Mouse (Mus musculus): ENCODE data around the gene Gm12216. TPM values are rescaled to one million over a fixed set of nuclear protein-coding genes. Genes with fewer than 3 reads are reported as not detected.
"Not testable (repeated sequence)": the region's sequence is repeated elsewhere in the genome, so short reads cannot be mapped to it uniquely, and the experiment has no call there.

Gene Gm12216
- not detected in 2 replicates for polyA plus RNA-seq (2015; fragmentation: Nextera tagmentation; extraction: Ambion mirVana)

GRCm38 (mm10) chr11:53858761-53859580, at the start of gene Gm12216:
Gene Gm12216 (minus strand): TSS chr11:53859256.
- H3K4me2 ChIP-seq: peak within 1 kb of the TSS; percentile 74
- not testable (repeated sequence) for H3K27me3 ChIP-seq; H3K36me3 ChIP-seq (replicated peaks); H3K27ac ChIP-seq (replicated peaks); H3K9me3 ChIP-seq (replicated peaks); H3K4me1 ChIP-seq (replicated peaks)
- whole genome bisulfite sequencing (ENCODE audit: insufficient replicate concordance): 7% methylated on average over 44 of the region's 50 CpGs
- peak within 1 kb of the TSS; percentile 64 for H3K4me3 ChIP-seq (replicated peaks)
- H3K9ac ChIP-seq: peak within 1 kb of the TSS; percentile 53
- ATAC-seq (ENCODE audit: insufficient read depth): peak; percentile 44; the same call in 1 of the 2 replicates

- WGBS (ENCODE audit: insufficient replicate concordance): 62% methylated on average over 8 of the region's 8 CpGs
- ATAC-seq (ENCODE audit: insufficient read depth): no peak
- H3K27ac ChIP-seq (replicated peaks): no peak overlapping the region
These were observed 49.6 kb upstream of the Gm12216 start for GRCm38 (mm10) chr11:53908686-53909085.

GRCm38 (mm10) chr11:53904534-53904925, 45.5 kb upstream of the Gm12216 start:
- H3K9ac ChIP-seq: no peak overlapping the region
- peak; percentile 18; the same call in 1 of the 2 replicates for ATAC-seq (ENCODE audit: insufficient read depth)
- H3K27me3 ChIP-seq: no peaks in the 10 kb centered on the region
- no peak overlapping the region for H3K27ac ChIP-seq (replicated peaks)
- H3K36me3 ChIP-seq (replicated peaks): no peaks in the 10 kb centered on the region
- H3K4me2 ChIP-seq: no peak overlapping the region
- 64% methylated on average over 9 of the region's 9 CpGs for WGBS (ENCODE audit: insufficient replicate concordance)
- no peak overlapping the region for H3K4me3 ChIP-seq (replicated peaks)
- H3K4me1 ChIP-seq (replicated peaks): 0 out of 2 replicates have a peak, but pooled peaks cover 4% of the 10 kb centered on the region
- no peaks in the 10 kb centered on the region for H3K9me3 ChIP-seq (replicated peaks)

More at GRCm38 (mm10) chr11:53908686-53909085, 49.6 kb upstream of the Gm12216 start:
- Histone ChIP-seq H3K4me1 (replicated peaks) (0 out of 2 replicates have a peak, but pooled peaks cover 4% of the 10 kb centered on the region), H3K9ac (no peak overlapping the region), H3K27me3 (no peaks in the 10 kb centered on the region), H3K9me3 (replicated peaks) (no peaks in the 10 kb centered on the region), H3K36me3 (replicated peaks) (no peaks in the 10 kb centered on the region), H3K4me3 (replicated peaks) (no peak overlapping the region), H3K4me2 (no peak overlapping the region)

- H3K9me3 ChIP-seq (replicated peaks): no peaks in the 10 kb centered on the region
- H3K36me3 ChIP-seq (replicated peaks): no peaks in the 10 kb centered on the region
- H3K4me2 ChIP-seq: no peak overlapping the region
- H3K27ac ChIP-seq (replicated peaks): no peak overlapping the region
- H3K4me3 ChIP-seq (replicated peaks): no peak overlapping the region
- 48% methylated on average over 16 of the region's 16 CpGs for WGBS (ENCODE audit: insufficient replicate concordance)
- peak; percentile 79; the same call in 1 of the 2 replicates for ATAC-seq (ENCODE audit: insufficient read depth)
- H3K27me3 ChIP-seq: no peaks in the 10 kb centered on the region
- no peak overlapping the region for H3K9ac ChIP-seq
- H3K4me1 ChIP-seq (replicated peaks): 0 out of 2 replicates have a peak, but pooled peaks cover 4% of the 10 kb centered on the region
These were observed 44.9 kb upstream of the Gm12216 start for GRCm38 (mm10) chr11:53903781-53904533.

- no peak overlapping the region for H3K27ac ChIP-seq (replicated peaks)
- no peak overlapping the region for H3K4me2 ChIP-seq
- H3K9me3 ChIP-seq (replicated peaks): no peaks in the 10 kb centered on the region
- H3K9ac ChIP-seq: no peak overlapping the region
- H3K36me3 ChIP-seq (replicated peaks): no peaks in the 10 kb centered on the region
- H3K27me3 ChIP-seq: no peaks in the 10 kb centered on the region
- WGBS (ENCODE audit: insufficient replicate concordance): 75% methylated on average over 14 of the region's 14 CpGs
- no peak overlapping the region for H3K4me3 ChIP-seq (replicated peaks)
- ATAC-seq (ENCODE audit: insufficient read depth): no peak
- 0 out of 2 replicates have a peak, but pooled peaks cover 4% of the 10 kb centered on the region for H3K4me1 ChIP-seq (replicated peaks)
These were observed 43.7 kb upstream of the Gm12216 start for GRCm38 (mm10) chr11:53902741-53903140.

- Histone ChIP-seq H3K27ac (replicated peaks) (no peak overlapping the region), H3K4me2 (no peak overlapping the region), H3K4me1 (replicated peaks) (0 out of 2 replicates have a peak, but pooled peaks cover 4% of the 10 kb centered on the region), H3K4me3 (replicated peaks) (no peak overlapping the region), H3K27me3 (no peaks in the 10 kb centered on the region), H3K9ac (no peak overlapping the region), H3K9me3 (replicated peaks) (no peaks in the 10 kb centered on the region), H3K36me3 (replicated peaks) (no peaks in the 10 kb centered on the region)
- WGBS (ENCODE audit: insufficient replicate concordance): 50% methylated on average over 1 of the region's 1 CpGs
- no peak for ATAC-seq (ENCODE audit: insufficient read depth)
These were observed 41.9 kb upstream of the Gm12216 start for GRCm38 (mm10) chr11:53900991-53901390.

GRCm38 (mm10) chr11:53899981-53900380, 40.9 kb upstream of the Gm12216 start:
- H3K9me3 ChIP-seq (replicated peaks): no peaks in the 10 kb centered on the region
- H3K27ac ChIP-seq (replicated peaks): no peak overlapping the region
- H3K4me3 ChIP-seq (replicated peaks): no peak overlapping the region
- no peak overlapping the region for H3K4me2 ChIP-seq
- 77% methylated on average over 6 of the region's 6 CpGs for WGBS (ENCODE audit: insufficient replicate concordance)
- H3K36me3 ChIP-seq (replicated peaks): no peaks in the 10 kb centered on the region
- 0 out of 2 replicates have a peak, but pooled peaks cover 4% of the 10 kb centered on the region for H3K4me1 ChIP-seq (replicated peaks)
- ATAC-seq (ENCODE audit: insufficient read depth): no peak
- no peak overlapping the region for H3K9ac ChIP-seq
- no peaks in the 10 kb centered on the region for H3K27me3 ChIP-seq

GRCm38 (mm10) chr11:53899004-53899403, 39.9 kb upstream of the Gm12216 start:
- Histone ChIP-seq H3K9ac (no peak overlapping the region), H3K27ac (replicated peaks) (no peak overlapping the region), H3K4me1 (replicated peaks) (0 out of 2 replicates have a peak, but pooled peaks cover 3% of the 10 kb centered on the region), H3K27me3 (no peaks in the 10 kb centered on the region), H3K9me3 (replicated peaks) (no peaks in the 10 kb centered on the region), H3K4me3 (replicated peaks) (no peak overlapping the region), H3K36me3 (replicated peaks) (no peaks in the 10 kb centered on the region), H3K4me2 (no peak overlapping the region)
- WGBS (ENCODE audit: insufficient replicate concordance): 57% methylated on average over 3 of the region's 3 CpGs
- ATAC-seq (ENCODE audit: insufficient read depth): no peak

GRCm38 (mm10) chr11:53896935-53897334, 37.9 kb upstream of the Gm12216 start:
- no peak overlapping the region for H3K4me2 ChIP-seq
- no peak overlapping the region for H3K27ac ChIP-seq (replicated peaks)
- H3K36me3 ChIP-seq (replicated peaks): no peaks in the 10 kb centered on the region
- H3K9ac ChIP-seq: no peak overlapping the region
- WGBS (ENCODE audit: insufficient replicate concordance): 63% methylated on average over 6 of the region's 6 CpGs
- H3K27me3 ChIP-seq: no peaks in the 10 kb centered on the region
- ATAC-seq (ENCODE audit: insufficient read depth): no peak
- peaks cover 8% of the 10 kb centered on the region for H3K4me1 ChIP-seq (replicated peaks)
- no peaks in the 10 kb centered on the region for H3K9me3 ChIP-seq (replicated peaks)
- H3K4me3 ChIP-seq (replicated peaks): no peak overlapping the region

- H3K4me1 ChIP-seq (replicated peaks): peaks cover 41% of the 10 kb centered on the region
- 34% methylated on average over 2 of the region's 2 CpGs for WGBS (ENCODE audit: insufficient replicate concordance)
- no peak overlapping the region for H3K9ac ChIP-seq
- no peaks in the 10 kb centered on the region for H3K36me3 ChIP-seq (replicated peaks)
- H3K27me3 ChIP-seq: no peaks in the 10 kb centered on the region
- H3K4me3 ChIP-seq (replicated peaks): no peak overlapping the region
- ATAC-seq (ENCODE audit: insufficient read depth): no peak
- no peak overlapping the region for H3K27ac ChIP-seq (replicated peaks)
- peak overlapping the region; percentile 45 for H3K4me2 ChIP-seq
- no peaks in the 10 kb centered on the region for H3K9me3 ChIP-seq (replicated peaks)
These were observed 34.4 kb upstream of the Gm12216 start for GRCm38 (mm10) chr11:53893451-53893850.
